Mouse (Mus musculus) layer of hippocampus, postnatal 14 days (tissue): ENCODE data around the gene Lyg1. TPM values are rescaled to one million over a fixed set of nuclear protein-coding genes. Genes with fewer than 3 reads are reported as not detected.
A peak's percentile ranks its signal among the peaks of the same experiment; 100 is the strongest.
"Not testable (repeated sequence)": the region's sequence is repeated elsewhere in the genome, so short reads cannot be mapped to it uniquely, and the experiment has no call there.

Source experiments
- DNase-seq, 2 experiments: peaks; one replicate each; pipeline ENCODE4 v3.0.0; 2021 to 2022; ENCODE audit warnings: low spot score in 2 of 2, mixed read lengths in 1 of 2
- long read RNA-seq, 2 experiments: library from polyadenylated mRNA; stranded (forward); transcript quantifications; one replicate each; pipeline ENCODE4 v2.0.0; 2021
- total RNA-seq, 2 experiments: library from RNA; stranded (reverse); gene quantifications; 2 replicates each; pipeline ENCODE4 v1.2.3; 2021

The Lyg1 gene
- total RNA-seq = not detected
- long read RNA-seq, experiment 1 = 0 reads
- long read RNA-seq, experiment 2 = 0 reads

DNA sequence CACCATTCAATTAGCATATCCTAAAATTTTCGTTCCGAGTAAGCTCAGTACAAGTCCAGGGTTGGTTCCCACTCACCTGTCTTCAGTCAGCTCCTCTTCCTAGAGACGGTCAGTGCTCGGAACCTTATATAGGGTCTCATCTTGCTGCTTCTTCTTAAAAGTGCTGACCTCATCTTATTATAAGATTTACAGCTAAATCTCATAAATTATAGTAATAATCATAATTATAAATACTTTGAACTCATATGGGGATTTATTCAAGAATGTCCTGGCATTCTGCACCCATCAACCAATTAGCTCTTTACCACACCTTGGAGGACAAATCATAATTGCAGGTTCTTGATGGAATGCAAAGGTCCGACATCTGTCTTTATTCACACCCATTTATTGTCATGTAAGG, at the start of gene Lyg1:
Gene Lyg1 (minus strand): TSS at position 101 of the 400 bp plus-strand sequence.
- no peak for DNase-seq

DNA sequence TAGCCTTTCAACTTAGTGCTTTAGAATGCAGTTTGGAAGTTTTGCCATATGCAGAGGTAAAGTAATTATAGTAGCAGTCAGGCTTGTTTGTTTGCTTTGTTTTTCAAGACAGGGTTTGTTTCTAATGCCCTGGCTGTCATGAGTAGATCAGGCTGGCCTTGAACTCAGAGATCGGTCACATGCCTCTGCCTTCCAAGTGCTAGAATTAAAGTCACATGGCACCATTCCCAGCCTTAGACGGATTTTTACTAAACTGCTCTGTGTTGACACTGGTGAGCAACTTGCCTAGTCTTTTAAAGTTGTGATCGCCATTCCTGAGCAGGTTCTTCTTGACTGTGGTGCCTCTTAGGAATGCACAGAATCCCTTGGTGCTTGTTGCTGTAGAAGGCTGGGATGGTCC, 49.2 kb upstream of the Lyg1 start:
- no peak for DNase-seq

DNA sequence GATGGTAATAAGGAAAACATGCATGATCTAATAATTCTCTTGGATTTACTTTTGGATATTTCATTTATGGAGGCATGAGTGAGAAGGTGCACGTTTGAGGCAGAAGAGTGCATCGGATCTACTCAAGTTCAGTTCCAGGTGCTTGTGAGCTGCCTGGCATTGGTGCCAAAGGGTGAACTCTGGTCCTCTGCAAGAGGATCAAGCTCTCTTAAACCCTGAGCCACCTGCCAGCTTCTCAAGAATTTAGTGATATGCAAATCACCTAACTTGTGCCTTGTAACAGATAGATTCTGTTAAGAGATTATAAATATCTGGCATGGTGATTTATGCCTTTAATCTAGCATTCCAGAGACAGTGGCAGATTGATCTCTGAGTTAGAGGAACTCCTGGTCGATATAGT, 45.5 kb upstream of the Lyg1 start:
- no peak for DNase-seq

DNA sequence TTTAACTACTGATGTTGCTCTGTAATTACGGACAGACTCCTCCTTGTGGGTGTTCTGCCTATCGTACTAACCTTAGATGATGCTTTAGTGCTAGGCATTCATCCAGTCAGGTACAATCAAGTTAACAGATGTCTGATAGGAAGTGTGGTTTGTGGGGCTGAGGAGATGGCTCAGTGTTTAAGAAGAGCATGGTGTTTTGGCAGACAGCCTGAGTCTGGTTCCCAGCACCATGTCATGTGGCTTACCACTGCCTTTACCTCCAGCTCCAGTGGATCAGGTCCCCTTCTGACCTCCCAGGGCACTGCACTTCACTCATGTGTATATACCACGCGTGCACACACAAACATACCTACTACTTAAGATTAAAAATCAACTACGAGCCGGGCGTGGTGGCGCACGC, 44.4 kb upstream of the Lyg1 start:
- no peak for DNase-seq

DNA sequence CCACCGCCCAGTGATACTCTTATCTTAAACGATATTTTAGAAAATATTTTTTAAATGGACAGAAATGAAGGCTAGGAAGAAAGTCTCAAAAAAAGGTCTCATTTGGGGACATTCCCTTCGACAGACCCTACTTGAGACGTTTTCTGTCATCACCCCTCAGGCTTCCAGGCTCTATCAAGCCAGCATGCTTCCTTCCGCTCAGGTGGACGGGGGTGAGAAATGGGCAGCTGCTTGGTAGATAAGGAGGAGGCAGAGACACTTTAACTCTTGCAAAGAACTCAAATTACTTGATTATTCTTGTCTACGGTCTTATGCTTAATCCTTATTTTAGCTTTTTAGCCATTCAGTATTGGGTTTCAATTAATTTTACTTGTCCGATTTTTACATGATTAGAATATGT, 43.3 kb upstream of the Lyg1 start:
- no peak for DNase-seq

DNA sequence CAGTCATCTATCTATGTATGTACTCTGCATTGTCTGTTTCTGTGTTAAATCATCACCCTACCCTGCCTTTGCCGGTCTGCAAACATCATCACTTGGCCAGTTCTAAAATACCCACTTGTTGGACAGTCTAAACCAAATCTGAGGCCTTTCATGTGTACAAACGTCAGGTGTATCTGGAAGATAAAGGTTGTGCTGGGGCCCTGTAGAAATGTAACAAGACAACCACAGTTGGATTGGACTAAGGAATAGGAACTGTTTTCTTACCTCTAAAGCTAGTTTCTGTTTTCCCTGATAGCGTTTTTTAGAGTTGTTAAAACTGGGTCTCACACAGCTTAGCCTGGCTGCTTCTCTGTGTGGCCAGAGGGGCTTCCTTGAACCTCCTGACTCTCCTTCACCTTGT, 42.0 kb upstream of the Lyg1 start:
- DNase-seq = no peak

DNA sequence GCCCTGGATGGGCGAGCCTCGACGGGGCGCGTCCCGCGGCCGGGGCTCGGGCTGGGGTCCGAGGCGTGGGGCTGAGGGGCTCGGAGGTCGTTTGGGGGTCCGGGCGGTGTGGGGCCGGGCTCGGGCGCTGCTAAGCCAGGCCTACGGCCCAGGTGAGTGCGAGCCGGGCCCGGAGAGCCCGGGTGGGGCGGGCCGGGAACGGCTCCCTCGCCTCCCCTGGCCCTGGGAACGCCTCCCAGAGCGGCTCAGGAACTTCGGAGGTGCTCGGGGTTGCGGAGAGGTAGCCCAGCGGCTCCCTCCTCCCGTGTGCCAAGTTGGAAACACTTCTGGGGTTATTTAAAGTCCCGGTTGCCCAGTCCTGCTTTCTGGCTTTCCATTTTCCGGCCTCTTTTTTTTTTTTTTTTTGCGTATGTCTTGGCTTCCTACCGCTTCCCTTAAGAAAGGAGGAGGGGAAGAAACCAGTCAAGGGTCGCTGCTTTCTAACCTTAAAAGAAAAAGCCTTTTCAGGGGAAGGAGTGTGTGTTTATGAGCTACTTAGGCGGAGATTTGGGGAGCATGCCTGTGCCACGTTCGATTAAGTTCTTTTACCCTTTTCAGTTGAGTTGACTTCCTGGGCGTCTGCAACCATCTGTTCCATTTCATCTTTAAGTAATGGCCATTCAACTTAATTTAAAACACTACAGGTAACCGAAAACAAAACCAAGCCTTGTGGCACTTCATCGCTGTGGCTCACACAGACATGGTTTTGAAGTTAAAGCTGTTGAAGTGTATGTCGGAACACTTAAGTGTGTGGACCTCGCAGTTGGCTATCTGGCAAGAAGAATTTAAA, 41.0 kb upstream of the Lyg1 start:
- no peak for DNase-seq

DNA sequence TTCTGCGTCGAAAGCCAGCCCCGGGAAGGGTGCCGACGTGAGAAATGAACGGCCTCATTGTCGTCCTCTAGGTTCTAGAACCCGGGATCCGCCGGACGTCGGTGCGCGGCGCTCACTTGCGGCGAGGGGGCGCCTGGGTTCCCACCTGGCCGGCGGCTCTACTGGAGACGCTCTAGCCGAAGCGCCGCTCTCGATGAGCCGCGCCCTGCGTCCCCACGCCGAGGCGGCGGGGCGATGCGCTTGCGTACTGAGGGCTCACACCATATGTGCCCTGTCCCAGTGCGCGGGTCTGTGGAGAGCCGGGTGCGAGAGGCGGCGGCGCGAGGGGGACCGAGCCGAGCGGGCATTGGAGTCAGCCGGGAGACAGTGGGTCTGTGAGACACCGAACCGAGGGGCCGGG, 40.3 kb upstream of the Lyg1 start, which contains the start of the genes Txndc9 and Eif5b:
Gene Txndc9 (minus strand): TSS at position 27 of the 400 bp plus-strand sequence.
Gene Eif5b (plus strand): TSS at position 144 of the 400 bp plus-strand sequence.
- peak; percentile 94 to 96 for DNase-seq

DNA sequence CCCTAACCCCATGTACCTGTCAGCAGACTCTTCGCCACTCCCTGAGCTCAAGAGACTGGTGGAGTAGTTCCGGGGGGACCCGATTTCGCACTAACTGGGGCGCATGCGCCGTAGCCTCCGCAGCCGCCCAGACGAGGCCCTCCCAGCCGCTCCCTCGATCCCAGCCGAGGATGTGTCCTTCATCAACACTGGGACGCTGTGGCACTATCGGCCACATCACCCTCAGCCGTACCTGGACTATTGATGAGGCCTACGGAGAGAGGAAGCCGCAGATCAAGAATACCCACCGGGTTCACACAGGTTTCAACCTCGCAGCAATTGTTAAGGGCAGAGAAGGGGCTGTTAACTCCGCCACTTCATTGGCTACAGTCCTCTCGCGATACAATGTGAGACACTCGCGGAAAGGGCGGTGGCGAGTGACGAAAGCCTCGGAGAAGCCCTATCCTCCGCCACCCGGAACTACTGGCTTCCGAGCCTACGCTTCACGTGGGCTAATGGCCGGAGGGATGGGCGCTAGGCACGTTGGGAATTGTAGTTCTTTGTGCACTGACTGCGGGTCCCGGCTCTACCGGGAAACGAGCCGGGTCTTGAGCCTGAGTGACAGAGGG, 39.4 kb upstream of the Lyg1 start:
- DNase-seq = peak; percentile 98 to 99

DNA sequence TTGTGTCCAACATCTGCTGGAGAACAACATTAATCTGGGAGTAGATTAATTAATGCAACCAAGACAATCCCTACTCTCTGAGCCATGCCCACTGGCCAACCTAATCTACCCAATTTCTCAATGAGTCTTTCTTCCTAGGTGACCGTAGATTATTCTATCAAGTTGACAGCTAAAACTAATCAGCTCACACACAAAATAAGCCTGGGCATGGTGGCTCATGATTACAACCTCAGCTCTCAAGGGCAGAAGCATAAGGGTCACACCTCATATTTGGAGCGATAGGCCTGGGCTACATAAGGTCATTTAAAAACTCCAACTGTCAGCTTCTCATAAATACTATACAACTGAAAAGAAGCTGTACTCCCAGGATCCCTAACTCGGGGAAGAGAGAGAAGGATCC, 38.7 kb upstream of the Lyg1 start:
- no peak for DNase-seq

DNA sequence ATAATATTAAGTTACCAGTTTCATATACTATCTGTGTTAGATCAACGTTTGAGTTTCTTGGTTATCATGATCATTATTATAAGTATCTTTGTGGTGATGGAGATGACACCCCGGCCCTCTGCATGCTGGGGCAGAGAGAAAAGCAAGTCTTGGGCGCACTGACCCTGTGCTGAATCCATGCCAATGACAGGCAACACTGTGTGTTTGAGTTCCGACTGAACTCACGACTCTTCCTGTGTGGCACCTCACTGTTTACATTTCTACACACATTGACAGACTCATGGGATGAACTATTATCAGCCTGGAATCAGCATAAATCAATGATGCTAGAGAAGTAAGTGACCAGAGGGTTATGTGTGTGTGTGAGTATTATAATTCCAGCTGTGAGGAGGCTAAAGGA, 30.3 kb upstream of the Lyg1 start:
- no peak for DNase-seq

DNA sequence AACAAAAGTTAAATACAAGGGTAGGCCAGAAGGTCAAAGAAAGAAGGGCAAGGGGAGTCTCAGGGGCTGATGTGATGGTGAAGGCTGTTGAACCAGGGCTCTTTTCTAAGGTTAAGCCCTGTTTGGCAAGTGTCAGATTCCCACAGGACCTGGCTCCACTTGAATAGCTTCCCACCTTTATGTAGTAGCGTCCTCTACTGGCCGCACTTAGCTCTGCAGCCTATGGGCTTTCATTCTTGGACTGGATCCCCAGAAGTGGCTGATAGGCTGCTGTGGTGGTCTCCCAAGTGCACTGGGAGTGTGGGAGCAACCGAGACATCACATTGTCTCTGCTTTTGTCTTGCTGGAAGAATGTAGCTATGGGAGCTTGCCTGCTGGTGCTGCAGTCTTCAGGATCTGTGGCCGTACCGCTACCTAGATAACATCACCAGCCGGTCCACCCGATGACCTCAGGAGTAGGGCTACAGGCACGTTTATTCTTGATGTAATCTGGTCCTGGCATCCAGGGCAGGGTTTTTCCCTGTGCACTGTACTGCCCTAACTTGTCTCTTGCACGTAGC, 28.3 kb upstream of the Lyg1 start:
- DNase-seq = peak; percentile 39 to 47

DNA sequence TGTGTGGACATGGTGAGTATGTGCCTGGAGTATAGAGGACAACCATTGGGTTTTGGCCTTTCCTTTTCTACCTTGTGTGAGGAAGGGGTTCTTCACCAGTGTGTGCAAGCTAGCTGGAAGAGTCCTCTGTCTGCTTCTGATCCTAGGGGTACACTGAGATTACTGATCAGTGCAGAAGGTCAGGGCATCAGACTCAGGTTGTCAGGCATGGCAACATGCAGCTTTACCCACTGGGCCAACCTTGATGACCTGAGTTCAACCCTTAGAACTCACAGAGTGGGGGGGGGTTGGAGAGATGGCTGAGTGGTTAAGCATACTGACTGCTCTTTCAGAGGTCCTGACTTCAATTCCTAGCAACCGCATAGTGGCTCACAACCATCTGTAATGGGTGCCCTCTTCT, 26.8 kb upstream of the Lyg1 start:
- DNase-seq = no peak

DNA sequence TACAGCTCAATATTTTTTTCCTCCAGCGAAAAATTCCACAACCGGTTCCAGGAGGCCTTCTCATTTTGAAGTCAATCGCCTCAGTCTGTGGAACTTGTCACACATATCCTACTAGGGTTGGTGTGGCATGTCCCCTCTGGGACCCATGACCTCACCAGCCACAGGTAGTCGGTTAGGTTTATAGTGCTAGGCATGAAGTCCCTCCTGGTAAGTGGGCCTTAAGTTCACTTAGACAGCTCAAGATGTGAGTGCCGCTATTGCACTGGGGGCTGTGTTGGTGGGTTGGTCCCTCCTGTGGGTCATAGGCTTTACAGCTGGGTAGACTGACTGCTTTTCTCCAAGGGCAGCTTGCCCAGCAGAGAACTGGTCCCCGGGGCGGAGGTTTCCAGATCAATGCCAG, 19.7 kb upstream of the Lyg1 start:
- DNase-seq = no peak

DNA sequence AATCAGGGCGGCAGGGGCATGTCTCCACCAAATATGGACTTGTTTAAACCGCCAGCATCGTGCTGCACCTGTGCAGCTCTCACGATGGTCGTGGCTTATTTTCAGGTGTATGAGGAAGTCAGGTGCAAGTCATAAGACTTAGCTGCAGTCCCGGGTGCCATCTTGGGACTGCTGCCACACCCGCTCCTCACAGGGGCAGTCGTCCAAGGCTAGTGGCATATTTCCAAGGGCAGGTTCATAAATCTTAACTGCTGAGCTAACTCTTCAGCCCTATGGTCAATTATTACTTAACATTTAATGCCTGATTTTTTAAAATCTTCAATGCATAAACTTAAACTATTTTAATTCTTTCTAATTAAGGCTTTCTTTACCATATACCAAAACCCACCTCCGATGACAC, 19.1 kb upstream of the Lyg1 start:
- DNase-seq = not testable (repeated sequence)

DNA sequence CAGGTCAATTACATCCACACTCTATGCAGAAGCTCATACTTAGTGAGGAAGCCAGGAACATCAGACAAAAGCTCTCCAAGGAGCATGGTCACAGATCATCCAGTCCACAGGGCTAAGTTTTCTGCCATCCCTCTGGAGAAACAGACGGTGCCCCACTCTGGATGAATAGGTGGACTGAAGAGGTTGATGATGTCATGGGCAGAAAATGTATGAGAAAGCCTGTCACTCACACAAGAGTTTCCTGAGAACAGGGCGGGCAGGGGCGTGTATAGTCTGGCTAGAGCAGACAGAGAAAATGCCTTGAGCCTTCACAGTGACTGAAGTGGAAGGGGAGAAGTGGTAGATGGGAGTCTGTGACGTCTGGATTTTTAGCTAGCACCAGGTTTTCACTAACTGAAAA, 14.0 kb upstream of the Lyg1 start:
- DNase-seq = no peak

DNA sequence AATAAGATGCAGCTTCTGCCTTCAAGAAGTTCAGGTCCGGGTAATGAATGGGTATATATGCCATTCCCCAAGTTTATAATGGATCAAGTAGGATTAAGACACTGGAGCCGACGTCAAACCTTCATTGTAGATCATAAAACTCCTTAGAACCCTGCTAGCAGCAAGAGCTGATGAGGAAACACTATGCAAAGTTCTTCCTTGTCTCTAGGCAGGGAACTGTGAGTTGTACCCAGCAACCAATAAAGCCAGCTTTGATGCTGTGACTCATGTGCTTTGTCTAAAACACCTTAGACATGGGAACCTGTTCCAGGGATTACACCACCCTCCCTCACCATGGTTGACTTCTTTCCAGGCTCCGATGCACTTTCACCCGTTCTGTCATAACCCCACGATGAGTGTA, 11.2 kb upstream of the Lyg1 start:
- no peak for DNase-seq

DNA sequence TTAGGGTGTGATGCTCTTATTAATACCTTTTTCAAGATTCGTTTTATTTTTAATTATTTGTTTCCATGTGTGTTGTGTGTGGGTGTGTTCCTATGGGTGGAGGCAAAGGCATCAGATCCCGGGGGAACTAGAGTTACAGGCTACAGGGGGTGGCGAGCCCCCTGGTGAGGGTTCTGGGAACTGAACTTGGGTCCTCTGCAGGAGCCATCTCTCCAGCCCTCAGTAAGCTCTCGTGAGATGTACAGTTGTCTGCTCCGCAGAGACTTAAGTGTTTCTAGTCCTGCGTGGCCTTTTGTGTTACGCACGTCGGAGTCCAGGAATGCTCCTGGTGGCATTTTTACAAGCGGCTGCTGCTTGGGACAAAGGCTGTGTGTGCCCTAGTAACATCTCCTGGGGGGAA, 8.0 kb upstream of the Lyg1 start:
- no peak for DNase-seq

DNA sequence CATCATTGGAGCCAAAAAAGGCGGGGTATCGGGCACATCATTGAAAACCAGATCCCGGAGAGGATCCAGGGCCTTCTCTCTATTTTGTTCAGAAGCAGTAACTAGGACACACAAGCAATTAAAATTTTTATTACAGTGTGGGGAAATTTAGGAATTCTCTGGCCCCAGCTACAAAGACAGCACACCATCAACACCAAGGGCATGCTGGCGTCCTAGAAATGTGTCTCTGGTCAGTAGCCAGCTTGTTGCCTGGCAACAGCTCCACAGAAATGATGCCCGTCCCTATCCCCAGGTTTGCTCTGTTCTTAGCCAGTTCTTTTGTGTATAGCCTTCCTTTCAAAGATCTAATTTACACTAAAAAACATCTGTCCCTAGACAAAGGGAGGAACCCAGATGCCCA, 1.9 kb upstream of the Lyg1 start:
- peak; percentile 33 to 55 for DNase-seq

DNA sequence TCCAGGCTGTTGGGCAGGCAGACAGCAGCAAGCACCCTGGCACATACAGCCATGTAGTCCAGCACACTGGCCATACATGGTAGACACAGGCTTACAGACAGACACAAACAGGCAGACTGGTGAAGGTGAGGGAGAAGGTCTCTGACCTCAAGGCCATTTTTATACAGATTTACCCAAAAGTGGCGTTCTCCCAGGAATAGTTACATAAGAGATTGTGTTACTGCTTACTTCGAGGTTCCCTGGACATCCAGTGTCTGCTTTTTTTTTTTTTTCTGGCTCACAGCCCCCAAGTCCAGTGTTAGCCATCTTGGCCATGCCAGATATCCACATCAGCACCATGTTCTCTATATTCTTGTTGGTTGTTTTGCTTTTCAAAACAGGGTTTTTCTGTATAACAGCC, 957 bp upstream of the Lyg1 start:
- no peak for DNase-seq

DNA sequence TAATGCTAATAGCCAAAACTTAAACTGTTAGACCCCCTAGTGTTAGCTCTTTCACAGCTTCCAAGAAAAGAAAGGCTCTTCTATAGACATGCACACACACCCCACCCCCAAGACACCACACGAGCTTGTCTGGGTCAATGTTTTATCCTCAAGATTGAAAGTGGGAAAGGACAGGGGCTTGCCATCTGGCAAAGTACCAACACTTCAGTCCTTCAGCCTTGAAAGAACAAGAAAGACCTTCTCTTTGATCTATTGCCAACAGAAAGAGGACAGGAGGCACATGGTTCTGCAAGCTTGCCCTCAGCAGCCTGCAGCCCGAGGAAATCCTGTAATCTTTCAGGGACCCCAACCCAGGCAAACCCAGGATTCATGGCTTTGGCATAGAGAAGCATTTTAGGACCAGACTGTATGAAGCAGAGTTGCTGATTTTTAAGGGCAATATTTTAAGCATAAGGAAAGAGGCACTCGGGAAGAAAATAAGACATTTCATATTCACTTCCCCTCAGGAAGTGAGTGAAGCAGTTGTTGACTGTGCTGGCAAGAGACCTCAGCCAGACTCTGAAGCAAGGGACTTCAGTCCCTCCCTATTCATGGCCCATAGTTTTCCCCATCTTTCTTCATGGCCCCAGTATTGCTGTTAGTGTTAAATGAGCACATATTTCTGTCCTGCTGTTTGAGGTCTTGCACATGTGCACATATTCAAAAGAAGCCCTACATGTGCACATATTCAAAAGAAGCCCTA, 698 bp downstream of the Lyg1 start:
- peak in 1 of 2 experiments; percentile 47 for DNase-seq

DNA sequence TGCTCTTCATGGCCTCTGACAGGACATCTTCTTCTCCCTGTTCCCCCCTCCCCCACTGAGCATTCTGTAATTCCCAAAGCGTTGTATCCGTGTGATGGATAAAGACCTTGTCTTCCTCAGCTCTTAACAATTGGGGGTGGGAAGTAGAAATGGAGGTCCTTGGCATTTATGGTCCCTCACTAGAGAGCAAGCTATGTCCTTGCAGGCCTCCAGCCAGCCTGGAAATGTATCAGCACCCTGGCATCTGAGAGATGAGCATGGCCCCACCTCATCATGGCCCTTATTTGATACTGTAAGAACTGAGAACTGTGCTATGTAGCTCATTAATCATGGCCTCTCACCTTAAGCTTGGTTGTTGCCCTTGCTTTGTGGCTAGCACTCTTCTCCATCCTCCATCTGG, 2.3 kb downstream of the Lyg1 start:
- no peak for DNase-seq
